Mouse (Mus musculus) MEL (cell line): ENCODE results near the gene Lingo1. TPM values are rescaled to one million over a fixed set of nuclear protein-coding genes. Genes with fewer than 3 reads are reported as not detected.

Experiments used
- DNase-seq: peaks from one replicate; pipeline ENCODE4 v3.0.0; 2011; ENCODE audit warnings: low read depth, low spot score
- H3K27ac ChIP-seq: 2 replicates; pipeline ENCODE4 v1.5.1; 2012; ENCODE audit warnings: low read depth, mild to moderate bottlenecking, control low read depth, low read length, moderate library complexity; ENCODE audit not compliant: control insufficient read depth
- H3K27me3 ChIP-seq, 2 experiments: fragments of 150-350 bp in 1 of 2; sonication (generic) in 1 of 2; 2 replicates each; pipeline ENCODE4 v1.6.1; 2012; ENCODE audit warnings: low read length in 2 of 2, mild to moderate bottlenecking in 2 of 2, improper control_type of control experiment in 1 of 2, moderate library complexity in 1 of 2; ENCODE audit not compliant: insufficient read depth in 2 of 2, control insufficient read depth in 1 of 2
- H3K36me3 ChIP-seq, 2 experiments: 2 replicates each; pipeline ENCODE4 v1.6.1; 2012 to 2014; ENCODE audit warnings: low read length in 2 of 2, improper control_type of control experiment in 1 of 2, inconsistent platforms in 1 of 2, mild to moderate bottlenecking in 1 of 2; ENCODE audit not compliant: insufficient read depth in 2 of 2, control insufficient read depth in 1 of 2
- H3K4me1 ChIP-seq, 2 experiments: fragments of 150-350 bp in 1 of 2; sonication (generic) in 1 of 2; 2 replicates each; pipeline ENCODE4 v1.6.1; 2012; ENCODE audit warnings: low read length in 2 of 2, improper control_type of control experiment in 1 of 2, mild to moderate bottlenecking in 1 of 2; ENCODE audit not compliant: insufficient read depth in 2 of 2, control insufficient read depth in 1 of 2
- H3K4me3 ChIP-seq, 2 experiments: fragments of 150-350 bp in 1 of 2; sonication (generic) in 1 of 2; 2 replicates each; pipeline ENCODE4 v1.5.1; 2012; ENCODE audit warnings: low read depth in 2 of 2, low read length in 2 of 2, mild to moderate bottlenecking in 2 of 2, moderate library complexity in 2 of 2, control low read depth in 1 of 2, improper control_type of control experiment in 1 of 2; ENCODE audit not compliant: control insufficient read depth in 1 of 2, insufficient read depth in 1 of 2
- H3K79me2 ChIP-seq: 2 replicates; pipeline ENCODE4 v1.6.1; 2012; ENCODE audit warnings: mild to moderate bottlenecking, low read length, moderate library complexity; ENCODE audit not compliant: control insufficient read depth, poor library complexity, insufficient read depth
- H3K9ac ChIP-seq: 2 replicates; pipeline ENCODE4 v1.6.1; 2012; ENCODE audit warnings: low read depth, mild to moderate bottlenecking, control low read depth, low read length, moderate library complexity; ENCODE audit not compliant: control insufficient read depth, poor library complexity, severe bottlenecking
- H3K9me3 ChIP-seq: fragments of 150-350 bp; sonication (generic); replicated peaks from 2 replicates; pipeline ENCODE4 v1.6.1; 2012; ENCODE audit warnings: mild to moderate bottlenecking, low read length, improper control_type of control experiment, moderate library complexity; ENCODE audit not compliant: insufficient read depth
- BHLHE40 ChIP-seq: IDR thresholded peaks from 2 replicates; pipeline ENCODE4 v1.6.1; 2012; ENCODE audit warnings: low read depth, mild to moderate bottlenecking, inconsistent platforms, low read length, improper control_type of control experiment, borderline replicate concordance
- CHD1 ChIP-seq: IDR thresholded peaks from 2 replicates; pipeline ENCODE4 v1.6.1; 2012; ENCODE audit warnings: low read depth, mild to moderate bottlenecking, inconsistent platforms, low read length, improper control_type of control experiment
- CTCF ChIP-seq, 3 experiments: IDR thresholded peaks in 2 of 3; conservative IDR thresholded peaks in 1 of 3; 2 replicates each; pipeline ENCODE4 v1.5.1; 2011 to 2012; ENCODE audit warnings: low read length in 3 of 3, low read depth in 2 of 3, mild to moderate bottlenecking in 2 of 3, improper control_type of control experiment in 1 of 3, inconsistent platforms in 1 of 3, mixed read lengths in 1 of 3, moderate library complexity in 1 of 3; ENCODE audit not compliant: control insufficient read depth in 1 of 3, insufficient read depth in 1 of 3, poor library complexity in 1 of 3, severe bottlenecking in 1 of 3
- E2F4 ChIP-seq: IDR thresholded peaks from 2 replicates; pipeline ENCODE4 v1.6.1; 2011; ENCODE audit warnings: low read depth, low read length, improper control_type of control experiment, borderline replicate concordance
- ELF1 ChIP-seq: IDR thresholded peaks from 2 replicates; pipeline ENCODE4 v1.6.1; 2014; ENCODE audit warnings: low read depth, mild to moderate bottlenecking, inconsistent platforms, low read length, improper control_type of control experiment, moderate library complexity
- ETS1 ChIP-seq: IDR thresholded peaks from 2 replicates; pipeline ENCODE4 v1.6.1; 2012; ENCODE audit warnings: low read depth, mild to moderate bottlenecking, inconsistent platforms, low read length, improper control_type of control experiment, moderate library complexity
- JUND ChIP-seq: IDR thresholded peaks from 2 replicates; pipeline ENCODE4 v1.6.1; 2011; ENCODE audit warnings: low read depth, mild to moderate bottlenecking, improper control_type of control experiment, low read length
- MAZ ChIP-seq: IDR thresholded peaks from 2 replicates; pipeline ENCODE4 v1.6.1; 2012; ENCODE audit warnings: low read depth, mild to moderate bottlenecking, inconsistent platforms, low read length, improper control_type of control experiment
- MEF2A ChIP-seq: IDR thresholded peaks from 2 replicates; pipeline ENCODE4 v1.6.1; 2014; ENCODE audit warnings: low read depth, mild to moderate bottlenecking, inconsistent platforms, low read length, improper control_type of control experiment; ENCODE audit not compliant: poor library complexity, insufficient replicate concordance, severe bottlenecking; ENCODE audit errors: extremely low read depth
- MXI1 ChIP-seq: IDR thresholded peaks from 2 replicates; pipeline ENCODE4 v1.6.1; 2011; ENCODE audit warnings: mild to moderate bottlenecking, low read depth, low read length, improper control_type of control experiment
- MYB ChIP-seq: IDR thresholded peaks from 2 replicates; pipeline ENCODE4 v1.6.1; 2011; ENCODE audit warnings: mild to moderate bottlenecking, low read depth, low read length, improper control_type of control experiment
- NRF1 ChIP-seq: IDR thresholded peaks from 2 replicates; pipeline ENCODE4 v1.6.1; 2014; ENCODE audit warnings: low read depth, mild to moderate bottlenecking, inconsistent platforms, low read length, improper control_type of control experiment, moderate library complexity; ENCODE audit not compliant: poor library complexity, insufficient read depth, severe bottlenecking
- POLR2A ChIP-seq, 2 experiments: IDR thresholded peaks; 2 replicates each; pipeline ENCODE4 v1.6.1; 2011 to 2012; ENCODE audit warnings: low read length in 2 of 2, mild to moderate bottlenecking in 2 of 2, control low read depth in 1 of 2, improper control_type of control experiment in 1 of 2, low read depth in 1 of 2, moderate library complexity in 1 of 2; ENCODE audit not compliant: control insufficient read depth in 1 of 2, insufficient read depth in 1 of 2, poor library complexity in 1 of 2
- RCOR1 ChIP-seq: IDR thresholded peaks from 2 replicates; pipeline ENCODE4 v1.6.1; 2012; ENCODE audit warnings: low read depth, mild to moderate bottlenecking, inconsistent platforms, low read length, improper control_type of control experiment
- SIN3A ChIP-seq: IDR thresholded peaks from 2 replicates; pipeline ENCODE4 v1.6.1; 2012; ENCODE audit warnings: low read length, improper control_type of control experiment, inconsistent platforms
- SMC3 ChIP-seq: IDR thresholded peaks from 2 replicates; pipeline ENCODE4 v1.6.1; 2011; ENCODE audit warnings: low read depth, low read length, improper control_type of control experiment
- USF2 ChIP-seq, 2 experiments: IDR thresholded peaks; 2 replicates each; pipeline ENCODE4 v1.6.1; 2011 to 2012; ENCODE audit warnings: improper control_type of control experiment in 2 of 2, low read length in 2 of 2, borderline replicate concordance in 1 of 2, inconsistent platforms in 1 of 2, low read depth in 1 of 2, mild to moderate bottlenecking in 1 of 2; ENCODE audit not compliant: insufficient read depth in 1 of 2
- ZC3H11A ChIP-seq: IDR thresholded peaks from 2 replicates; pipeline ENCODE4 v1.6.1; 2012; ENCODE audit warnings: low read depth, mild to moderate bottlenecking, inconsistent platforms, low read length, improper control_type of control experiment
- ZKSCAN1 ChIP-seq: IDR thresholded peaks from 2 replicates; pipeline ENCODE4 v1.6.1; 2012; ENCODE audit warnings: low read depth, mild to moderate bottlenecking, inconsistent platforms, low read length, improper control_type of control experiment, moderate library complexity
- polyA plus RNA-seq, 2 experiments: library from polyadenylated mRNA; stranded (reverse) in 1 of 2; unstranded in 1 of 2; fragments of >175 nt in 1 of 2; fragments of >200 nt in 1 of 2; gene quantifications; 2 replicates each; pipeline versions ENCODE4 v1.2.1 to v1.2.4; 2012; ENCODE audit warnings: low replicate concordance in 2 of 2, low read depth in 1 of 2; ENCODE audit not compliant: insufficient read length in 2 of 2, insufficient read depth in 1 of 2, missing spikeins in 1 of 2
- total RNA-seq: library from RNA; depleted of rRNA; stranded (reverse); fragments of 300-350 nt; gene quantifications from 2 replicates; pipeline ENCODE4 v1.2.3, GENCODE M21; 2012

Gene Lingo1
- total and polyA plus RNA-seq, 3 experiments: not detected

GRCm38 (mm10) chr9:56698715-56699370 lies 97.4 kb downstream of the Lingo1 start:
- no peak overlapping the region for H3K27ac ChIP-seq
- DNase-seq: no peak
- no peaks in the 10 kb centered on the region for H3K36me3 ChIP-seq
- no peaks in the 10 kb centered on the region for H3K27me3 ChIP-seq
- no peak overlapping the region for H3K4me3 ChIP-seq
- no peaks in the 10 kb centered on the region for H3K79me2 ChIP-seq
- H3K9me3 ChIP-seq: no peaks in the 10 kb centered on the region
- TF ChIP-seq MXI1: no peak
- no peaks in the 10 kb centered on the region for H3K4me1 ChIP-seq
- H3K9ac ChIP-seq: no peak overlapping the region

- Histone ChIP-seq H3K27ac (no peak overlapping the region), H3K9ac (no peak overlapping the region), H3K4me3 (no peak overlapping the region), H3K9me3 (no peaks in the 10 kb centered on the region), H3K36me3 (no peaks in the 10 kb centered on the region), H3K79me2 (no peaks in the 10 kb centered on the region), H3K27me3 (no peaks in the 10 kb centered on the region), H3K4me1 (no peaks in the 10 kb centered on the region)
- DNase-seq: no peak
- no peak for TF ChIP-seq CTCF (IDR thresholded peaks at IDR 0.05 in 2 of 3, conservative IDR thresholded peaks at IDR 0.05 in 1 of 3; ENCODE audit: control insufficient read depth in 1 of 3, insufficient read depth in 1 of 3, low read depth in 2 of 3, low read length in 3 of 3, poor library complexity in 1 of 3, severe bottlenecking in 1 of 3)
- TF ChIP-seq CHD1: no peak
- TF ChIP-seq NRF1: no peak
- TF ChIP-seq ELF1: no peak
- no peak for TF ChIP-seq ZKSCAN1
- no peak for TF ChIP-seq USF2 (IDR thresholded peaks at IDR 0.05; ENCODE audit: borderline replicate concordance in 1 of 2, insufficient read depth in 1 of 2, low read depth in 1 of 2, low read length in 2 of 2)
- TF ChIP-seq MYB: no peak
- no peak for TF ChIP-seq JUND
- TF ChIP-seq BHLHE40: no peak
- no peak for TF ChIP-seq MAZ
- TF ChIP-seq SIN3A: no peak
- TF ChIP-seq ZC3H11A: no peak
- TF ChIP-seq POLR2A (IDR thresholded peaks at IDR 0.05; ENCODE audit: control insufficient read depth in 1 of 2, insufficient read depth in 1 of 2, low read depth in 1 of 2, low read length in 2 of 2, poor library complexity in 1 of 2): no peak
- TF ChIP-seq SMC3: no peak
- no peak for TF ChIP-seq RCOR1
- TF ChIP-seq MEF2A: no peak
- no peak for TF ChIP-seq ETS1
- TF ChIP-seq E2F4: no peak
Measured at GRCm38 (mm10) chr9:56694079-56694478, 102.2 kb downstream of the Lingo1 start.
